Mouse (Mus musculus) midbrain, embryonic 11.5 days (tissue): ENCODE data around the gene C8a. TPM values are rescaled to one million over a fixed set of nuclear protein-coding genes. Genes with fewer than 3 reads are reported as not detected.

Source experiments
- ATAC-seq: fragments of 200-750 bp; cut with Nextera tagmentation; 2 replicates; pipeline ENCODE4 v1.8.0; 2017; ENCODE audit warnings: moderate TSS enrichment, moderate library complexity; ENCODE audit not compliant: low FRiP score
- DNase-seq: peaks from one replicate; pipeline ENCODE4 v3.0.0; 2015; ENCODE audit warnings: low spot score; ENCODE audit errors: missing footprints
- H3K27ac ChIP-seq: fragments of 300-500 bp; sonication (generic); 2 replicates; pipeline ENCODE4 v1.5.1; 2014; ENCODE audit warnings: low read depth, low read length
- H3K27me3 ChIP-seq: fragments of 300-500 bp; sonication (generic); 2 replicates; pipeline ENCODE4 v1.6.1; 2014; ENCODE audit warnings: mild to moderate bottlenecking, low read length, moderate library complexity, mixed read lengths; ENCODE audit not compliant: control insufficient read depth, insufficient read depth
- H3K36me3 ChIP-seq: fragments of 300-500 bp; sonication (generic); 2 replicates; pipeline ENCODE4 v1.6.1; 2014; ENCODE audit warnings: mild to moderate bottlenecking, low read length, moderate library complexity, mixed read lengths; ENCODE audit not compliant: control insufficient read depth, insufficient read depth
- H3K4me1 ChIP-seq: fragments of 300-500 bp; sonication (generic); 2 replicates; pipeline ENCODE4 v1.6.1; 2014; ENCODE audit warnings: low read length; ENCODE audit not compliant: control insufficient read depth, insufficient read depth
- H3K4me2 ChIP-seq: fragments of 300-500 bp; sonication (generic); 2 replicates; pipeline ENCODE4 v1.6.1; 2014; ENCODE audit warnings: mild to moderate bottlenecking, moderate library complexity
- H3K4me3 ChIP-seq: fragments of 300-500 bp; sonication (generic); 2 replicates; pipeline ENCODE4 v1.5.1; 2014; ENCODE audit warnings: low read depth, low read length
- H3K9ac ChIP-seq: fragments of 300-500 bp; sonication (generic); 2 replicates; pipeline ENCODE4 v1.6.1; 2014; ENCODE audit warnings: low read length
- H3K9me3 ChIP-seq: fragments of 300-500 bp; sonication (generic); 2 replicates; pipeline ENCODE4 v1.6.1; 2016; ENCODE audit warnings: low read length; ENCODE audit not compliant: control insufficient read depth
- WGBS: fragments of 180-500 bp; shearing (Covaris S2); extraction: QIAGEN DNeasy Blood & Tissue Kit; methylation state at CpG from one replicate; pipeline ENCODE4 v1.1.7; 2014; 5-methylcytosine and 5-hydroxymethylcytosine counted together
- polyA plus RNA-seq: library from polyadenylated mRNA; unstranded; fragments of >200 nt; fragmentation: Nextera tagmentation; extraction: Ambion mirVana; gene quantifications from 2 replicates; pipeline ENCODE4 v1.2.1, GENCODE M21; 2014

The C8a gene
- polyA plus RNA-seq, 1 experiment from 2014 or later: not detected

GRCm38 (mm10) chr4:104824381-104825077 lies 51.7 kb downstream of the C8a start:
- H3K4me3 ChIP-seq: no peak overlapping the region
- H3K36me3 ChIP-seq: no peaks in the 10 kb centered on the region
- H3K9ac ChIP-seq: no peak overlapping the region
- no peak overlapping the region for H3K27ac ChIP-seq
- H3K4me1 ChIP-seq: no peaks in the 10 kb centered on the region
- no peaks in the 10 kb centered on the region for H3K27me3 ChIP-seq
- no peaks in the 10 kb centered on the region for H3K9me3 ChIP-seq
- DNase-seq: no peak
- 85% methylated on average over 7 of the region's 7 CpGs for WGBS
- no peak for ATAC-seq
- no peak overlapping the region for H3K4me2 ChIP-seq

GRCm38 (mm10) chr4:104823597-104824101 lies 52.5 kb downstream of the C8a start:
- Histone ChIP-seq H3K27ac (no peak overlapping the region), H3K4me3 (no peak overlapping the region), H3K27me3 (no peaks in the 10 kb centered on the region), H3K9ac (no peak overlapping the region), H3K4me2 (no peak overlapping the region), H3K36me3 (no peaks in the 10 kb centered on the region), H3K4me1 (no peaks in the 10 kb centered on the region), H3K9me3 (no peaks in the 10 kb centered on the region)
- 88% methylated on average over 4 of the region's 4 CpGs for WGBS
- ATAC-seq: no peak
- DNase-seq: no peak

- Histone ChIP-seq H3K4me1 (no peaks in the 10 kb centered on the region), H3K9me3 (no peaks in the 10 kb centered on the region), H3K27me3 (no peaks in the 10 kb centered on the region), H3K27ac (no peak overlapping the region), H3K4me3 (no peak overlapping the region), H3K36me3 (no peaks in the 10 kb centered on the region), H3K9ac (no peak overlapping the region), H3K4me2 (no peak overlapping the region)
- ATAC-seq: no peak
- no peak for DNase-seq
- WGBS: 86% methylated on average over 4 of the region's 4 CpGs
Measured at GRCm38 (mm10) chr4:104819891-104820290, 56.3 kb downstream of the C8a start.

GRCm38 (mm10) chr4:104818986-104819385 lies 57.2 kb downstream of the C8a start:
- ATAC-seq (no peak), DNase-seq (no peak)
- Histone ChIP-seq H3K9me3 (no peaks in the 10 kb centered on the region), H3K27me3 (no peaks in the 10 kb centered on the region), H3K27ac (no peak overlapping the region), H3K4me2 (no peak overlapping the region), H3K4me3 (no peak overlapping the region), H3K9ac (no peak overlapping the region), H3K36me3 (no peaks in the 10 kb centered on the region), H3K4me1 (no peaks in the 10 kb centered on the region)
- WGBS: 61% methylated on average over 4 of the region's 4 CpGs

GRCm38 (mm10) chr4:104817509-104817908 lies 58.7 kb downstream of the C8a start:
- H3K9ac ChIP-seq: no peak overlapping the region
- no peak overlapping the region for H3K27ac ChIP-seq
- no peaks in the 10 kb centered on the region for H3K9me3 ChIP-seq
- no peaks in the 10 kb centered on the region for H3K4me1 ChIP-seq
- WGBS: 66% methylated on average over 2 of the region's 2 CpGs
- no peaks in the 10 kb centered on the region for H3K27me3 ChIP-seq
- no peaks in the 10 kb centered on the region for H3K36me3 ChIP-seq
- no peak overlapping the region for H3K4me2 ChIP-seq
- ATAC-seq (no peak), DNase-seq (no peak)
- H3K4me3 ChIP-seq: no peak overlapping the region

- DNase-seq: no peak
- 86% methylated on average over 4 of the region's 4 CpGs for WGBS
Measured at GRCm38 (mm10) chr4:104816519-104817232, 59.5 kb downstream of the C8a start.

GRCm38 (mm10) chr4:104813617-104814016 lies 62.6 kb downstream of the C8a start:
- DNase-seq (no peak), ATAC-seq (no peak)
- Histone ChIP-seq H3K27ac (no peak overlapping the region), H3K4me2 (no peak overlapping the region), H3K9ac (no peak overlapping the region), H3K9me3 (no peaks in the 10 kb centered on the region), H3K27me3 (no peaks in the 10 kb centered on the region), H3K4me3 (no peak overlapping the region), H3K4me1 (peaks cover 4% of the 10 kb centered on the region; the same call in 1 of the 2 replicates), H3K36me3 (no peaks in the 10 kb centered on the region)
- 66% methylated on average over 2 of the region's 2 CpGs for WGBS

More at GRCm38 (mm10) chr4:104816519-104817232, 59.5 kb downstream of the C8a start:
- Histone ChIP-seq H3K4me2 (no peak overlapping the region), H3K9ac (no peak overlapping the region), H3K9me3 (no peaks in the 10 kb centered on the region), H3K27me3 (no peaks in the 10 kb centered on the region), H3K27ac (no peak overlapping the region), H3K4me3 (no peak overlapping the region), H3K4me1 (no peaks in the 10 kb centered on the region), H3K36me3 (no peaks in the 10 kb centered on the region)
- no peak for ATAC-seq

- Histone ChIP-seq H3K4me1 (peaks cover 4% of the 10 kb centered on the region; the same call in 1 of the 2 replicates), H3K4me3 (no peak overlapping the region), H3K27me3 (no peaks in the 10 kb centered on the region), H3K4me2 (no peak overlapping the region), H3K9me3 (no peaks in the 10 kb centered on the region), H3K36me3 (no peaks in the 10 kb centered on the region), H3K27ac (no peak overlapping the region), H3K9ac (no peak overlapping the region)
- no peak for DNase-seq
- ATAC-seq: no peak; the same call in 1 of the 2 replicates
- 81% methylated on average over 10 of the region's 10 CpGs for WGBS
Measured at GRCm38 (mm10) chr4:104810710-104811286, 65.4 kb downstream of the C8a start.
